Mouse (Mus musculus): ENCODE data around the gene Itgal. TPM values are rescaled to one million over a fixed set of nuclear protein-coding genes. Genes with fewer than 3 reads are reported as not detected.

The Itgal gene
- polyA plus RNA-seq (2014; fragmentation: Illumina TruSeq; extraction: RNeasy Lipid Tissue Mini Kit (QIAGEN cat#74804); ENCODE audit: low read depth, low replicate concordance): 0.82 TPM

DNA sequence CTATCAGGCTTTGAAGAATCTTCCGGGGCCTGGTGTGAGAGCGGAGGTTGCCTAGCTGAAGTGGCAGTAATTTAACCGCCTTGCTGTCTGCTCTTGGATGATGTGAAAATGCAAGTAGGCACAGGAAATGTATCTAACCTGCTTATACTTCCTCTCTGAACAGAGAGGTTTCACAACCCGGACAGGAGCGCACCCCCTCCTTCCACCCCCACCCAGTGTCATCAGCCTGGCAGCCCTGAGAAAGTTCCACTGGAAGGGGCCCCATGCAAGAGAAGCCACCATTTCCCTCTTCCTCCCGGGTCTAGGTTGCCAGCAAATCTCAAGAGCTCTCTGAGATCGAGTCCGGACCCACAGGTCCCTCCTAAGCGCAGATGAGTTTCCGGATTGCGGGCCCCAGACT, at the start of gene Itgal:
TSS of gene Itgal (plus strand) at position 163 of the 400 bp plus-strand sequence.

DNA sequence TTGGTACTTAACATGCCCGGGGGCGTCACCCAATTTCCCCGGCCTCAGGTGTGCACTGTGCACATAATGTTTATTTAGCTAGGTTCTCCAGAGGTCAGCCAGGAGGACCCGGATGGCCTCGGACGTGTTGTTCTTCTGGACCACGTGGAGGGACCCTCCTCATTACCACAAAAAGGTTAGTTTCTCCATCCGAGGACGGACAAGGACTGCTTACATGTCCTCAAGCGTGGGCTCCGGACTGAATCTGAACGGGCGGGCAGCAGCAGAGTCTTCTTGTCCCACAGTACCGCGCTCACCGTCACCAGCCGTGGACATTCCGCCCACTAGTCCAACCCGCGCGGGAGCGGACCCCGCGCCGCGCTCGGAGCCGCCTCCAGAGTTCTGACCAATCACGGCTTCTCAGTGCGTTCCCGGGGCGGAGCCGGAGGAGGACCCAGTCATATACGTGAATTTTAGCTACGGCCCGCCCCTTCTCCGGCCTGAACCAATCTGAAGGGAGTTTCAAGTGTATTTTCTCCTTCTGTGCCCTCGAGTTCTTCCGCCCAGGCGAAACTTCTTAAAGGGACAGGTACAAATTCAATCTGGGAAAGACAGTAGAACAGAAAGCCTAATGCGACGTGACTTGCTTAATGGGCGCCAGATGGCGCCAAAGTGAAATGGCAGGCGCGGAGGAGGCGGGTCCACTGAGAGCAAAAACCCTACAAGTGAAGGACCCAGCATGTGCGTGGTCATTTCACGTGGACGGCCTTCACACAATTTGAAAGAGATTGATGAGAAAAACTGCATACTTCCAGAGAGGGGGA, 35.5 kb upstream of the Itgal start, which contains the start of gene Dctpp1:
TSS of gene Dctpp1 (minus strand) at position 401 of the 803 bp plus-strand sequence.

DNA sequence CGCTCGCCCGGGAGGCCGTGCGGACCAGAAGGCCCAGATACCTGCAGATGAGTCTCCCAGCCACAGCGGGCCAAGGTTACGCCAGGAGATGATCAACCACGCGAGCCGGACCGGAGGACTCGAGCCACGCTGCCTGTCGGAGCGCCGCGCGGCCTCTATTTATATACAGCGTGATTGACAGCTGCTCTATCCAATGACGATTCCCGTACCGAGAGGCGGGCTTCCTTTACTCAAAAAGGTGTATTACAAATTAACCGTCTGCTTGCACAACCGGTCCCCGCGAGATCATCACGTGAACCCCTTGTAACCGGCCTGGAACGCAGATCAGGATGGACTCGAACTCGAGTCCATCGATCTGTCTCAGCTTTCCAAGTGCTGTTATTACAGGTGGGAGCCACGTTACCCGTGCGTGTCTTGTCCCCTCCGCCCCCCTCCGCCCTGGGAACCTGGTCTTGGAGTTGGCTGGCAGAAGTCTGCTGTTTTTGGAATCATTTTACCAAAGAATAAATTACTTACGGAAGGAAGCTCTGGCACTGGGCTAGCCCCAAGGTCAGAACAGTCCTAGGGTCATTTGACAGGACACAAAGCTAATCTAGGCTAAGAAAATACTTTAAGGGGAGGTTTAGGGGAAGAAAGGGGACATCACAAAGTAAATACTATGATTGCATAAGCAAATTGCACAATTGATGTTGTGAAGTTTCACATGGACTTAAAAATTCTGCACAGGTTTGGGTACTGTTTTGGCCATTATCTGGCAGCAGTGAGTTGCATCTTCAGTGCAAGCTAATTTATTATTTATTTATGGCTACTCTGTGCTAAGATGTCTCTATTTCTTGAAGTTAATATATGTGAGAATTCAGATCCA, 21.9 kb upstream of the Itgal start, which contains the start of gene Sephs2:
TSS of gene Sephs2 (minus strand) at position 131 of the 865 bp plus-strand sequence.

DNA sequence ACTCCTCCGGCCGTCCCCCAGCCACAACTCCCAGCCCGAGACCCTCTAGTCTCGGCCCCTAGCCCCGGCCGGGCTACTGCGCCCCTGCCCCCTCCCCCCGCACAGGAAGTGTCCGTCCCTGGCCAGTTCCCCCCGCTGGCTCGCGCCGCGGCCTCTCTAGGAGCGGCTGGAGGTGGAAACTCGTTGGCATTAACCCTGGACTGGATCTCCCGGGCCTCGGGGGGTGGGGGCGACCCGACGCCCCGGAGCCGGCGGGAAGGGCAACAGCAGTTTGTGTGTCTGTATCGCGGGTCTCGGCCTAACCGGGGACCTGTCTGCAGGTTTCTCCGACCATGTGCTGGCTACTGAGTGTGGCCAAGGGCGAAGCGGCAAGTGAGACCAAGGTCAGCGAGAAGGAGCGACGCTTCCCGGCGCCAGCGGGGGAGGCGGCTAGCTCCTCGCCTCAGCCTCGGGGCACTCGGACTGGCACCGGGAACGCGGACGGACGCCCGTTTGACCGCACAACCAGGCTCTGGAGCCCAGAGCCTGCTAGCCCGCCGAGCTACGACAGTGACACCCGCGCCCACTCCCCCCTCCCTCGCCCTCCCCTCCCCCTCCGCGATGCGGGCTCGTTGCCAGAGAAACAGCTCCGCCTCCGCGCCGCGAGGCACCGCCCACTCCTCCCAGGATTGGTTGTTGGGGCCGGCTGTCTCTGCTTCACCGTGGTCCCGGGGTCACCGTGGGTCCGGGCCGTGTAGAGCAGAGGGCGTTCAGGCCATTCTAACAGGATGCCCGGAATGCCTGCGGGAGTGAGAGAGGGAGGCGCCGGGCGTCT, 49.7 kb downstream of the Itgal start, which contains the start of gene Zfp768:
TSS of gene Zfp768 (minus strand) at position 78 of the 814 bp plus-strand sequence.

DNA sequence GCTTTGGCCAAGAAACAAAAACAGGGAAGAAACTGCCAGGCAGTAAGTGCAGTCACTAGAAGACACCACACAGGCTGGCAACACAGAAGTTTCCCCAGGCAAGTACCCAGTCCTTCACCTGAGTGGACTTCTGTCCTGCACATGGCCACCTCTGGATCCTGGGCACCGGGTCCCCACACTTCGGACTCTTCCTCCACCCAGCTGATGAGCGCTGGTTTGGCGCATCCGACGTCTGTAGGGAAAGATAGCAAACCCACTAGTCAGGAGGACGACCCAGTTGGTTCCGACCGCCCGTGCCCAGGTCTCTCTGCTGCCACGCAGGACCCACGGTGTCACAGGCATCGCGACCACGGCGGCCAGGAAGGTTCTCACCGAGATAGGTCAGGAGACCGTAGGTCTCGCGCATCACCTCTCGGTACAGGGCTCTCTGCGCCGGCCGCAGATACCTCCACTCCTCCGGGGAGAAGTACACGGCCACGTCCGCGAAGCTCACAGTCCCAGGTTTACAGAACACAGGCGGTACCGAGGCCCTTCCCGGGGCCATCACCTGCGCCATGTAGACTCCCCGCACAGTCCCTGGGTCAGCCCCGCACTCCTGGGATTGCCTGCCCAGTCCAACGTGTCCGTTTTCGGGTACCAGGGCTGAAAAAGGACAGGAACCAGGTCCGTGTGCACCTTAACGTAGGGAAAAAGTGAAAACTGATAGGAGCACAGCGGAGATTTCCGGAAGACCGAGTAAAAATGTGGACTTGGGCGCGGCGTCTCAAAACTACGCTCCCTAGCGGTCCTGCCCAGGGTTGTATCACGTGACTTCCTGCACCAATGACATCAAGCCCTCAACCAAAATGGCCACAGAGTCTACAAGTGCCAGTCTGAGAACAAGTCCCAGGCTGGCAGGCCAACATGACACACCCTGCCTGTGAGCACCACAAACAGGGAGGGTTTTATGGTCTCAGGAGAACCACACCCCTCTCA, 79.5 kb downstream of the Itgal start, which contains the start of gene Zfp747:
TSS of gene Zfp747 (minus strand) at position 780 of the 975 bp plus-strand sequence.

Other genes starting within 250 kb of the Itgal start
- gene Zg16, start 208.9 kb upstream of the Itgal start, polyA plus RNA-seq (2014; fragmentation: Illumina TruSeq; extraction: RNeasy Lipid Tissue Mini Kit (QIAGEN cat#74804); ENCODE audit: low read depth, low replicate concordance): 1.6 TPM
- gene AI467606, start 204.9 kb upstream of the Itgal start, polyA plus RNA-seq (2014; fragmentation: Illumina TruSeq; extraction: RNeasy Lipid Tissue Mini Kit (QIAGEN cat#74804); ENCODE audit: low read depth, low replicate concordance): 0.52 TPM
- 0.29 TPM for gene Qprt, start 174.0 kb upstream of the Itgal start, polyA plus RNA-seq (2014; fragmentation: Illumina TruSeq; extraction: RNeasy Lipid Tissue Mini Kit (QIAGEN cat#74804); ENCODE audit: low read depth, low replicate concordance)
- gene Spn, start 158.4 kb upstream of the Itgal start, polyA plus RNA-seq (2014; fragmentation: Illumina TruSeq; extraction: RNeasy Lipid Tissue Mini Kit (QIAGEN cat#74804); ENCODE audit: low read depth, low replicate concordance): 0.52 TPM
- gene Cd2bp2, start 100.2 kb upstream of the Itgal start, polyA plus RNA-seq (2014; fragmentation: Illumina TruSeq; extraction: RNeasy Lipid Tissue Mini Kit (QIAGEN cat#74804); ENCODE audit: low read depth, low replicate concordance): 14.8 TPM
- 3.7 TPM for gene Tbc1d10b, start 87.8 kb upstream of the Itgal start, polyA plus RNA-seq (2014; fragmentation: Illumina TruSeq; extraction: RNeasy Lipid Tissue Mini Kit (QIAGEN cat#74804); ENCODE audit: low read depth, low replicate concordance)
- gene Mylpf, start 87.4 kb upstream of the Itgal start, polyA plus RNA-seq (2014; fragmentation: Illumina TruSeq; extraction: RNeasy Lipid Tissue Mini Kit (QIAGEN cat#74804); ENCODE audit: low read depth, low replicate concordance): 9.2 TPM
- 1.7 TPM for gene Zfp553, start 63.2 kb upstream of the Itgal start, polyA plus RNA-seq (2014; fragmentation: Illumina TruSeq; extraction: RNeasy Lipid Tissue Mini Kit (QIAGEN cat#74804); ENCODE audit: low read depth, low replicate concordance)
- gene Sept1, start 63.1 kb upstream of the Itgal start, polyA plus RNA-seq (2014; fragmentation: Illumina TruSeq; extraction: RNeasy Lipid Tissue Mini Kit (QIAGEN cat#74804); ENCODE audit: low read depth, low replicate concordance): not detected
- not detected for gene Zfp771, start 52.0 kb upstream of the Itgal start, polyA plus RNA-seq (2014; fragmentation: Illumina TruSeq; extraction: RNeasy Lipid Tissue Mini Kit (QIAGEN cat#74804); ENCODE audit: low read depth, low replicate concordance)
- gene Dctpp1, start 35.6 kb upstream of the Itgal start, polyA plus RNA-seq (2014; fragmentation: Illumina TruSeq; extraction: RNeasy Lipid Tissue Mini Kit (QIAGEN cat#74804); ENCODE audit: low read depth, low replicate concordance): not detected
- 78.0 TPM for gene Sephs2, start 22.2 kb upstream of the Itgal start, polyA plus RNA-seq (2014; fragmentation: Illumina TruSeq; extraction: RNeasy Lipid Tissue Mini Kit (QIAGEN cat#74804); ENCODE audit: low read depth, low replicate concordance)
- 3.0 TPM for gene Zfp768, start 49.3 kb downstream of the Itgal start, polyA plus RNA-seq (2014; fragmentation: Illumina TruSeq; extraction: RNeasy Lipid Tissue Mini Kit (QIAGEN cat#74804); ENCODE audit: low read depth, low replicate concordance)
- gene Zfp747, start 79.8 kb downstream of the Itgal start, polyA plus RNA-seq (2014; fragmentation: Illumina TruSeq; extraction: RNeasy Lipid Tissue Mini Kit (QIAGEN cat#74804); ENCODE audit: low read depth, low replicate concordance): 2.9 TPM
- gene 9130019O22Rik, start 90.9 kb downstream of the Itgal start, polyA plus RNA-seq (2014; fragmentation: Illumina TruSeq; extraction: RNeasy Lipid Tissue Mini Kit (QIAGEN cat#74804); ENCODE audit: low read depth, low replicate concordance): 1.7 TPM
- 1.1 TPM for gene E430018J23Rik, start 97.4 kb downstream of the Itgal start, polyA plus RNA-seq (2014; fragmentation: Illumina TruSeq; extraction: RNeasy Lipid Tissue Mini Kit (QIAGEN cat#74804); ENCODE audit: low read depth, low replicate concordance)
- 3.1 TPM for gene Zfp764, start 110.6 kb downstream of the Itgal start, polyA plus RNA-seq (2014; fragmentation: Illumina TruSeq; extraction: RNeasy Lipid Tissue Mini Kit (QIAGEN cat#74804); ENCODE audit: low read depth, low replicate concordance)
- gene Zfp688, start 125.8 kb downstream of the Itgal start, polyA plus RNA-seq (2014; fragmentation: Illumina TruSeq; extraction: RNeasy Lipid Tissue Mini Kit (QIAGEN cat#74804); ENCODE audit: low read depth, low replicate concordance): 2.0 TPM
- gene Zfp689, start 152.9 kb downstream of the Itgal start, polyA plus RNA-seq (2014; fragmentation: Illumina TruSeq; extraction: RNeasy Lipid Tissue Mini Kit (QIAGEN cat#74804); ENCODE audit: low read depth, low replicate concordance): 1.9 TPM
- gene Prr14, start 163.4 kb downstream of the Itgal start, polyA plus RNA-seq (2014; fragmentation: Illumina TruSeq; extraction: RNeasy Lipid Tissue Mini Kit (QIAGEN cat#74804); ENCODE audit: low read depth, low replicate concordance): 25.5 TPM
- gene Fbrs, start 182.9 kb downstream of the Itgal start, polyA plus RNA-seq (2014; fragmentation: Illumina TruSeq; extraction: RNeasy Lipid Tissue Mini Kit (QIAGEN cat#74804); ENCODE audit: low read depth, low replicate concordance): 6.2 TPM
- 10.6 TPM for gene Srcap, start 215.7 kb downstream of the Itgal start, polyA plus RNA-seq (2014; fragmentation: Illumina TruSeq; extraction: RNeasy Lipid Tissue Mini Kit (QIAGEN cat#74804); ENCODE audit: low read depth, low replicate concordance)
- 4.8 TPM for gene Gm42715, start 223.3 kb downstream of the Itgal start, polyA plus RNA-seq (2014; fragmentation: Illumina TruSeq; extraction: RNeasy Lipid Tissue Mini Kit (QIAGEN cat#74804); ENCODE audit: low read depth, low replicate concordance)

Measured in adrenal gland, adult 10 weeks (tissue).